Mouse (Mus musculus): ENCODE measurements around the gene Atoh7.
A peak's percentile ranks its signal among the peaks of the same experiment; 100 is the strongest.
"Not testable (repeated sequence)": the region's sequence is repeated elsewhere in the genome, so short reads cannot be mapped to it uniquely, and the experiment has no call there.

Atoh7 gene

GRCm38 (mm10) chr10:63099521-63099920 is at the start of gene Atoh7:
Gene Atoh7 (plus strand): TSS chr10:63099651.
- no peak for DNase-seq (ENCODE audit: extremely low read depth, insufficient read length, low spot score)

GRCm38 (mm10) chr10:63051267-63051666 is 48.2 kb upstream of the Atoh7 start:
- DNase-seq (ENCODE audit: extremely low read depth, insufficient read length, low spot score): peak; percentile 13

GRCm38 (mm10) chr10:63052011-63052410 is 47.4 kb upstream of the Atoh7 start:
- no peak for DNase-seq (ENCODE audit: extremely low read depth, insufficient read length, low spot score)

- DNase-seq (ENCODE audit: extremely low read depth, insufficient read length, low spot score): no peak
These were observed 46.4 kb upstream of the Atoh7 start for GRCm38 (mm10) chr10:63053007-63053406.

GRCm38 (mm10) chr10:63054071-63054470 is 45.4 kb upstream of the Atoh7 start:
- DNase-seq (ENCODE audit: extremely low read depth, insufficient read length, low spot score): not testable (repeated sequence)

GRCm38 (mm10) chr10:63054586-63054985 is 44.9 kb upstream of the Atoh7 start:
- DNase-seq (ENCODE audit: extremely low read depth, insufficient read length, low spot score): no peak

- no peak for DNase-seq (ENCODE audit: extremely low read depth, insufficient read length, low spot score)
These were observed 42.3 kb upstream of the Atoh7 start for GRCm38 (mm10) chr10:63056966-63057750.

GRCm38 (mm10) chr10:63059862-63060261 is 39.6 kb upstream of the Atoh7 start, which contains the start of gene Pbld1:
Gene Pbld1 (plus strand): TSS chr10:63060162.
- DNase-seq (ENCODE audit: extremely low read depth, insufficient read length, low spot score): no peak

GRCm38 (mm10) chr10:63060406-63060805 is 39.0 kb upstream of the Atoh7 start:
- DNase-seq (ENCODE audit: extremely low read depth, insufficient read length, low spot score): no peak

- DNase-seq (ENCODE audit: extremely low read depth, insufficient read length, low spot score): no peak
These were observed 38.2 kb upstream of the Atoh7 start for GRCm38 (mm10) chr10:63061266-63061665.

- DNase-seq (ENCODE audit: extremely low read depth, insufficient read length, low spot score): no peak
These were observed 36.8 kb upstream of the Atoh7 start for GRCm38 (mm10) chr10:63062696-63063095.

GRCm38 (mm10) chr10:63063365-63063764 is 36.1 kb upstream of the Atoh7 start:
- no peak for DNase-seq (ENCODE audit: extremely low read depth, insufficient read length, low spot score)

GRCm38 (mm10) chr10:63064516-63064915 is 34.9 kb upstream of the Atoh7 start:
- no peak for DNase-seq (ENCODE audit: extremely low read depth, insufficient read length, low spot score)

- DNase-seq (ENCODE audit: extremely low read depth, insufficient read length, low spot score): no peak
These were observed 33.9 kb upstream of the Atoh7 start for GRCm38 (mm10) chr10:63065561-63065960.

GRCm38 (mm10) chr10:63065988-63066387 is 33.5 kb upstream of the Atoh7 start:
- peak; percentile 13 for DNase-seq (ENCODE audit: extremely low read depth, insufficient read length, low spot score)

- no peak for DNase-seq (ENCODE audit: extremely low read depth, insufficient read length, low spot score)
These were observed 13.1 kb upstream of the Atoh7 start for GRCm38 (mm10) chr10:63086304-63086703.

- no peak for DNase-seq (ENCODE audit: extremely low read depth, insufficient read length, low spot score)
These were observed 10.2 kb upstream of the Atoh7 start for GRCm38 (mm10) chr10:63089103-63089757.

- DNase-seq (ENCODE audit: extremely low read depth, insufficient read length, low spot score): no peak
These were observed 9.5 kb upstream of the Atoh7 start for GRCm38 (mm10) chr10:63089758-63090571.

- no peak for DNase-seq (ENCODE audit: extremely low read depth, insufficient read length, low spot score)
These were observed 7.5 kb upstream of the Atoh7 start for GRCm38 (mm10) chr10:63091915-63092314.

- no peak for DNase-seq (ENCODE audit: extremely low read depth, insufficient read length, low spot score)
These were observed 6.6 kb upstream of the Atoh7 start for GRCm38 (mm10) chr10:63092616-63093550.
